11 mouse cellular contexts compared by ENCODE assay signal in genomic region chr5:144283551-144284031, GRCm38 (mm10). TPM values are rescaled to one million over a fixed set of nuclear protein-coding genes. Genes with fewer than 3 reads are reported as not detected.
DNase-seq lines count a peak whose midpoint lies in the region; ATAC-seq and TF ChIP-seq lines count a peak whose summit lies in the region.
"Had no signal": no experiment of that assay in that cellular context is flagged by ENCODE, and none has a peak within 500 bp of the region (broad histone marks: within the 10 kb centered on the region; RNA-seq: fewer than 3 reads in every experiment).

No protein-coding gene starts in this region.

- H3K36me3 ChIP-seq in lung, postnatal 0 days (ENCODE audit: insufficient read depth, low read length): no peaks in the 10 kb centered on the region
- H3K36me3 ChIP-seq in hindbrain, embryonic 10.5 days: peaks cover 24% of the 10 kb centered on the region
- H3K36me3 ChIP-seq in forebrain, embryonic 11.5 days (ENCODE audit: control insufficient read depth, insufficient read depth, low read length): no peaks in the 10 kb centered on the region

- no peak overlapping the region for H3K4me2 ChIP-seq in lung, postnatal 0 days (replicated peaks; ENCODE audit: low read depth, low read length)
- no peak overlapping the region for H3K4me2 ChIP-seq in forebrain, embryonic 11.5 days (ENCODE audit: low read depth, low read length, severe bottlenecking)
- H3K4me2 ChIP-seq: embryonic facial prominence, embryonic 13.5 days; hindbrain, embryonic 13.5 days had no signal

- 42% methylated on average over 8 of the region's 8 CpGs for WGBS in lung, postnatal 0 days
- 82% methylated on average over 8 of the region's 8 CpGs for WGBS in hindbrain, embryonic 10.5 days
- 85% methylated on average over 8 of the region's 8 CpGs for WGBS in forebrain, embryonic 11.5 days

- TF ChIP-seq CTCF in gastrocnemius, adult 2 months (IDR thresholded peaks at IDR 0.05): no peak
- TF ChIP-seq CTCF in lung, postnatal 0 days (IDR thresholded peaks at IDR 0.05): no peak

- peak; percentile 37 for ATAC-seq in lung, postnatal 0 days
- peak; percentile 74 for ATAC-seq in granulocyte monocyte progenitor cell, adult 5-6 weeks (replicated peaks; ENCODE audit: poor library complexity, severe bottlenecking)
- no peak for ATAC-seq in forebrain, embryonic 11.5 days (replicated peaks; ENCODE audit: low FRiP score)

- H3K27me3 ChIP-seq in lung, postnatal 0 days (replicated peaks; ENCODE audit: insufficient read depth, low read length): no peaks in the 10 kb centered on the region
- H3K27me3 ChIP-seq in hindbrain, embryonic 10.5 days (ENCODE audit: insufficient read depth, poor library complexity, severe bottlenecking): no peaks in the 10 kb centered on the region
- no peaks in the 10 kb centered on the region for H3K27me3 ChIP-seq in forebrain, embryonic 11.5 days (ENCODE audit: control insufficient read depth, insufficient read depth, low read length)
- H3K27me3 ChIP-seq: embryonic facial prominence, embryonic 13.5 days; hindbrain, embryonic 13.5 days had no signal

- H3K4me1 ChIP-seq in lung, postnatal 0 days (ENCODE audit: insufficient read depth, low read depth, low read length): no peaks in the 10 kb centered on the region
- peaks cover 7% of the 10 kb centered on the region; the same call in 1 of the 2 replicates for H3K4me1 ChIP-seq in hindbrain, embryonic 10.5 days (replicated peaks)
- no peaks in the 10 kb centered on the region for H3K4me1 ChIP-seq in forebrain, embryonic 11.5 days (replicated peaks; ENCODE audit: control insufficient read depth, insufficient read depth, low read length)
- H3K4me1 ChIP-seq: embryonic facial prominence, embryonic 13.5 days had no signal

- H3K9ac ChIP-seq in lung, postnatal 0 days (replicated peaks; ENCODE audit: low read depth): no peak overlapping the region
- H3K9ac ChIP-seq in forebrain, embryonic 11.5 days (ENCODE audit: low read length): no peak overlapping the region
- H3K9ac ChIP-seq: embryonic facial prominence, embryonic 13.5 days had no signal

- DNase-seq in gastrocnemius, adult 2 months: peak; percentile 59
- no peak for DNase-seq in gastrocnemius, postnatal 25 days
- DNase-seq in lung, postnatal 0 days (ENCODE audit: low spot score): peak; percentile 61
- no peak for DNase-seq in lung, adult 18-20 months
- DNase-seq in skeletal muscle tissue, adult 2 months (ENCODE audit: low read depth, low spot score): peak; percentile 66
- DNase-seq in hindbrain, embryonic 10.5 days (ENCODE audit: low spot score): no peak
- DNase-seq in forebrain, embryonic 11.5 days (ENCODE audit: low spot score): no peak
- DNase-seq: kidney, postnatal 25 days had no signal

- no peaks in the 10 kb centered on the region for H3K9me3 ChIP-seq in lung, postnatal 0 days (ENCODE audit: low read length)
- H3K9me3 ChIP-seq in hindbrain, embryonic 10.5 days: no peaks in the 10 kb centered on the region
- H3K9me3 ChIP-seq in forebrain, embryonic 11.5 days (ENCODE audit: control insufficient read depth, low read length): no peaks in the 10 kb centered on the region
- H3K9me3 ChIP-seq: embryonic facial prominence, embryonic 13.5 days; hindbrain, embryonic 13.5 days had no signal

- no peak overlapping the region for H3K4me3 ChIP-seq in gastrocnemius, adult 2 months
- no peak overlapping the region for H3K4me3 ChIP-seq in lung, postnatal 0 days (ENCODE audit: low read depth, low read length)
- H3K4me3 ChIP-seq in hindbrain, embryonic 10.5 days: no peak overlapping the region
- H3K4me3 ChIP-seq in forebrain, embryonic 11.5 days (ENCODE audit: low read depth, low read length): no peak overlapping the region
- H3K4me3 ChIP-seq: embryonic facial prominence, embryonic 13.5 days; hindbrain, embryonic 13.5 days had no signal

- H3K27ac ChIP-seq in gastrocnemius, adult 2 months: no peak overlapping the region
- no peak overlapping the region for H3K27ac ChIP-seq in lung, postnatal 0 days (ENCODE audit: low read length)
- no peak overlapping the region for H3K27ac ChIP-seq in hindbrain, embryonic 10.5 days
- H3K27ac ChIP-seq in forebrain, embryonic 11.5 days (ENCODE audit: low read depth, low read length): no peak overlapping the region
- H3K27ac ChIP-seq: embryonic facial prominence, embryonic 13.5 days; hindbrain, embryonic 13.5 days had no signal

- no peak for TF ChIP-seq EP300 in lung, postnatal 0 days (IDR thresholded peaks at IDR 0.05)

- intact Hi-C loops in gastrocnemius, adult 2 months (cut with DNase I): no loop called here

RNA-seq across cellular contexts. Expression of gene Bri3, which starts 39.4 kb away (rescaled TPM):
- 10 to 100 TPM; 36.4 to 45.7 TPM for total RNA-seq in gastrocnemius, adult 2 months (2021)
- total RNA-seq in gastrocnemius, postnatal 25 days (2021): 10 to 100 TPM; 36.0 to 43.5 TPM
- polyA plus RNA-seq in lung, postnatal 0 days (2015; fragmentation: Nextera tagmentation; extraction: Ambion mirVana): 278 and 286 TPM in 2 replicates
- total RNA-seq in granulocyte monocyte progenitor cell, adult 5-6 weeks (2014; fragmentation: Nextera tagmentation): 29.1 and 56.1 TPM in 2 replicates
- 12.2 and 20.2 TPM in 2 replicates for total RNA-seq in granulocyte monocyte progenitor cell, adult 5-6 weeks (2017)
- polyA plus RNA-seq in hindbrain, embryonic 10.5 days (2016; fragmentation: Nextera tagmentation; extraction: Ambion mirVana): 115 and 157 TPM in 2 replicates
- 128 and 136 TPM in 2 replicates for polyA plus RNA-seq in forebrain, embryonic 11.5 days (2014; fragmentation: Nextera tagmentation; extraction: Ambion mirVana)

Comparison
In these comparisons a context has a peak if more than half of its experiments do, and no peak if none do; other contexts are left out.
1. DNase-seq: peak in gastrocnemius, adult 2 months (single experiment), lung, postnatal 0 days (single experiment) and skeletal muscle tissue, adult 2 months (single experiment); none in gastrocnemius, postnatal 25 days (single experiment), lung, adult 18-20 months (0 of 2), hindbrain, embryonic 10.5 days (single experiment) and forebrain, embryonic 11.5 days (single experiment).